Comparison of ENCODE assay signal across 30 mouse cellular contexts in the genomic region with DNA sequence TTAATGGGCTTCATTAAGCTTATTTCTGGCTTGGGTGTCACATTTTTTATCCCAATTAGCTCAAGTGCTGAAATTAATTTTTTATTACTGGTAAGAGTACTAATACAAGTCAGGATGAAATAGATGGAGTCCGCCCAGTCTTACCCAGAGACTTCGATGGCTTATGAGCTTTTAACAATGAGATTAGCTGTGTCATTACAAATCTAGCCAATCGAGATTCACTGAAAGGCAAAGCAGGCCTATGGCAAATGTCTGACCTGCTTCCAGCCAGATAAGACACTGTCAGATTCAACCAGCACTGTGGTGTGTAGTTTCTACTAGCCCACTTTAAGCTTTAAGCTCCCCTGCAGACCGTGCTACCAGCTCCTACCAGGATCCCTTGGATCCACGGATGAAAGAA. TPM values are rescaled to one million over a fixed set of nuclear protein-coding genes. Genes with fewer than 3 reads are reported as not detected.
A peak's percentile ranks its signal among the peaks of the same experiment; 100 is the strongest.
DNase-seq lines count a peak whose midpoint lies in the region; ATAC-seq and TF ChIP-seq lines count a peak whose summit lies in the region.
"Had no signal": no experiment of that assay in that cellular context is flagged by ENCODE, and none has a peak within 500 bp of the region (broad histone marks: within the 10 kb centered on the region; RNA-seq: fewer than 3 reads in every experiment).

No protein-coding gene starts in this region.

- TF ChIP-seq CTCF in E14TG2a.4 (conservative IDR thresholded peaks at IDR 0.05; ENCODE audit: low read length), result no peak

- DNase-seq in hindbrain, embryonic 10.5 days (ENCODE audit: low spot score), result no peak
- DNase-seq in midbrain, embryonic 14.5 days, result peak; percentile 29
- no peak for DNase-seq in kidney, postnatal 10 days
- DNase-seq in kidney, postnatal 36 days, result no peak
- DNase-seq: adrenal gland, adult 2 months; cerebellum, adult 8-10 months; cerebellum, postnatal 25 days; gastrocnemius, adult 2 months; heart, adult 2 months; heart, postnatal 10 days; kidney, adult 18-20 months; kidney, postnatal 14 days; liver, postnatal 0 days; lung, postnatal 36 days; spleen, adult 18-20 months; thymus, adult 18-20 months; thymus, postnatal 4 days had no signal

- no peak for ATAC-seq in hindbrain, embryonic 13.5 days (ENCODE audit: low FRiP score)
- peak; percentile 27; the same call in 1 of the 2 replicates for ATAC-seq in forebrain, embryonic 13.5 days
- no peak for ATAC-seq in midbrain, embryonic 14.5 days (ENCODE audit: low FRiP score, low TSS enrichment)
- no peak for ATAC-seq in frontal cortex, adult (ENCODE audit: low TSS enrichment)
- ATAC-seq: activated CD4-positive, CD25-positive, alpha-beta regulatory T cell, adult 4 months; hindbrain, embryonic 16.5 days; liver, embryonic 12.5 days; liver, postnatal 0 days had no signal

- no peak overlapping the region for H3K4me2 ChIP-seq in hindbrain, embryonic 13.5 days
- H3K4me2 ChIP-seq in forebrain, embryonic 13.5 days, result no peak overlapping the region
- no peak overlapping the region for H3K4me2 ChIP-seq in midbrain, embryonic 14.5 days (ENCODE audit: low read length)
- H3K4me2 ChIP-seq: embryonic facial prominence, embryonic 15.5 days; heart, embryonic 13.5 days; liver, embryonic 12.5 days had no signal

- H3K27me3 ChIP-seq in hindbrain, embryonic 10.5 days (ENCODE audit: insufficient read depth, poor library complexity, severe bottlenecking), result no peaks in the 10 kb centered on the region
- H3K27me3 ChIP-seq in hindbrain, embryonic 13.5 days, result no peaks in the 10 kb centered on the region
- no peaks in the 10 kb centered on the region for H3K27me3 ChIP-seq in E14TG2a.4 (ENCODE audit: insufficient read depth, low read length)
- no peaks in the 10 kb centered on the region for H3K27me3 ChIP-seq in forebrain, embryonic 13.5 days
- H3K27me3 ChIP-seq in midbrain, embryonic 14.5 days (ENCODE audit: control insufficient read depth, insufficient read depth, low read length), result no peaks in the 10 kb centered on the region
- H3K27me3 ChIP-seq: embryonic facial prominence, embryonic 15.5 days; heart, embryonic 13.5 days; liver, embryonic 12.5 days had no signal

- H3K36me3 ChIP-seq in hindbrain, embryonic 10.5 days, result no peaks in the 10 kb centered on the region
- no peaks in the 10 kb centered on the region for H3K36me3 ChIP-seq in hindbrain, embryonic 13.5 days
- peaks cover 10% of the 10 kb centered on the region; the same call in 1 of the 2 replicates for H3K36me3 ChIP-seq in E14TG2a.4 (ENCODE audit: insufficient read depth, low read length)
- no peaks in the 10 kb centered on the region for H3K36me3 ChIP-seq in forebrain, embryonic 13.5 days (ENCODE audit: poor library complexity, severe bottlenecking)
- no peaks in the 10 kb centered on the region for H3K36me3 ChIP-seq in midbrain, embryonic 14.5 days (ENCODE audit: control insufficient read depth, insufficient read depth, low read length)
- H3K36me3 ChIP-seq: embryonic facial prominence, embryonic 10.5 days; embryonic facial prominence, embryonic 15.5 days; heart, embryonic 13.5 days; liver, embryonic 12.5 days had no signal

- whole genome bisulfite sequencing in hindbrain, embryonic 10.5 days, result 86% methylated on average over 5 of the region's 5 CpGs
- WGBS in hindbrain, embryonic 13.5 days, result 67% methylated on average over 5 of the region's 5 CpGs
- WGBS in forebrain, embryonic 13.5 days, result 44% methylated on average over 5 of the region's 5 CpGs
- 64% methylated on average over 5 of the region's 5 CpGs for WGBS in midbrain, embryonic 14.5 days

- H3K9ac ChIP-seq in hindbrain, embryonic 13.5 days, result no peak overlapping the region
- H3K9ac ChIP-seq in forebrain, embryonic 13.5 days, result no peak overlapping the region
- no peak overlapping the region for H3K9ac ChIP-seq in midbrain, embryonic 14.5 days (replicated peaks; ENCODE audit: low read length)
- H3K9ac ChIP-seq: embryonic facial prominence, embryonic 15.5 days; heart, embryonic 13.5 days; liver, embryonic 12.5 days; liver, postnatal 0 days had no signal

- H3K27ac ChIP-seq in hindbrain, embryonic 10.5 days, result peak overlapping the region; percentile 26; the same call in 1 of the 2 replicates
- H3K27ac ChIP-seq in hindbrain, embryonic 13.5 days, result no peak overlapping the region
- H3K27ac ChIP-seq in forebrain, embryonic 13.5 days, result no peak overlapping the region
- peak overlapping the region; percentile 14; the same call in 1 of the 2 replicates for H3K27ac ChIP-seq in midbrain, embryonic 14.5 days (replicated peaks; ENCODE audit: low read depth, low read length)
- H3K27ac ChIP-seq: embryonic facial prominence, embryonic 10.5 days; embryonic facial prominence, embryonic 15.5 days; gastrocnemius, adult 2 months; heart, adult 2 months; heart, embryonic 13.5 days; liver, embryonic 12.5 days; stomach, postnatal 0 days had no signal

- H3K4me3 ChIP-seq in hindbrain, embryonic 10.5 days, result no peak overlapping the region
- H3K4me3 ChIP-seq in hindbrain, embryonic 13.5 days, result no peak overlapping the region
- H3K4me3 ChIP-seq in E14TG2a.4 (replicated peaks; ENCODE audit: low read length), result peak overlapping the region; percentile 52
- no peak overlapping the region for H3K4me3 ChIP-seq in forebrain, embryonic 13.5 days
- no peak overlapping the region for H3K4me3 ChIP-seq in midbrain, embryonic 14.5 days (replicated peaks; ENCODE audit: low read depth, low read length)
- H3K4me3 ChIP-seq: embryonic facial prominence, embryonic 10.5 days; embryonic facial prominence, embryonic 15.5 days; gastrocnemius, adult 2 months; heart, adult 2 months; heart, embryonic 13.5 days; liver, embryonic 12.5 days had no signal

- no peaks in the 10 kb centered on the region; the same call in 1 of the 2 replicates for H3K4me1 ChIP-seq in hindbrain, embryonic 10.5 days (replicated peaks)
- 0 out of 2 replicates have a peak, but pooled peaks cover 5% of the 10 kb centered on the region for H3K4me1 ChIP-seq in hindbrain, embryonic 13.5 days (replicated peaks)
- peaks cover 3% of the 10 kb centered on the region; the same call in 1 of the 2 replicates for H3K4me1 ChIP-seq in E14TG2a.4 (replicated peaks; ENCODE audit: low read depth, low read length)
- peaks cover 22% of the 10 kb centered on the region for H3K4me1 ChIP-seq in forebrain, embryonic 13.5 days
- no peaks in the 10 kb centered on the region for H3K4me1 ChIP-seq in midbrain, embryonic 14.5 days (ENCODE audit: control insufficient read depth, insufficient read depth, low read length)
- H3K4me1 ChIP-seq: embryonic facial prominence, embryonic 10.5 days; embryonic facial prominence, embryonic 15.5 days; heart, embryonic 13.5 days; liver, embryonic 12.5 days had no signal

- H3K9me3 ChIP-seq in hindbrain, embryonic 10.5 days, result peaks cover 6% of the 10 kb centered on the region; the same call in 1 of the 2 replicates
- H3K9me3 ChIP-seq in hindbrain, embryonic 13.5 days, result no peaks in the 10 kb centered on the region
- peaks cover 11% of the 10 kb centered on the region; the same call in 1 of the 2 replicates for H3K9me3 ChIP-seq in E14TG2a.4 (ENCODE audit: low read length)
- H3K9me3 ChIP-seq in forebrain, embryonic 13.5 days (replicated peaks), result peaks cover 4% of the 10 kb centered on the region; the same call in 1 of the 2 replicates
- H3K9me3 ChIP-seq in midbrain, embryonic 14.5 days (ENCODE audit: control insufficient read depth, low read length), result no peaks in the 10 kb centered on the region
- H3K9me3 ChIP-seq: embryonic facial prominence, embryonic 15.5 days; heart, embryonic 13.5 days had no signal

RNA-seq across cellular contexts. Expression of a gene that starts 55.2 kb away (rescaled TPM):
- 0.16 and 0.73 TPM in 2 replicates for polyA plus RNA-seq in hindbrain, embryonic 10.5 days (2016; fragmentation: Nextera tagmentation; extraction: Ambion mirVana)
- 1.9 and 3.0 TPM in 2 replicates for polyA plus RNA-seq in hindbrain, embryonic 13.5 days (2015; fragmentation: Nextera tagmentation; extraction: Ambion mirVana)
- 0.43 TPM in 1 of 2 replicates, not detected in the other for polyA plus RNA-seq in forebrain, embryonic 13.5 days (2015; fragmentation: Nextera tagmentation; extraction: Ambion mirVana)
- 0.22 TPM in 1 of 2 replicates, not detected in the other for polyA plus RNA-seq in midbrain, embryonic 14.5 days (2014; fragmentation: Nextera tagmentation; extraction: Ambion mirVana)
- polyA plus RNA-seq: activated CD4-positive, CD25-positive, alpha-beta regulatory T cell, adult 4 months; adrenal gland, adult 2 months; embryonic facial prominence, embryonic 10.5 days; heart, embryonic 13.5 days; intestine, embryonic 14.5 days; limb, embryonic 14.5 days; liver, embryonic 12.5 days; liver, postnatal 0 days had no signal

Comparison
In these comparisons a context has a peak if more than half of its experiments do, and no peak if none do; other contexts are left out.
1. H3K27ac ChIP-seq: peak in hindbrain, embryonic 10.5 days (single experiment) and midbrain, embryonic 14.5 days (single experiment); none in hindbrain, embryonic 13.5 days (single experiment) and forebrain, embryonic 13.5 days (single experiment).